Mouse (Mus musculus) mouse embryonic stem cell (cell line): ENCODE results near the gene Klhl32.

Experiments used
- in situ Hi-C, 2 experiments: fragments of 300-500 bp; cut with MboI; formaldehyde crosslinking; loops; 1 replicate in 1 of 2; 3 replicates in 1 of 2; pipeline ENCODE4 v1.14.3; 2019 to 2020; ENCODE audit warnings: low sequenced_read_pairs in 2 of 2, low pct_unique_long_range_greater_than_20kb in 1 of 2, mixed read lengths in 1 of 2; ENCODE audit not compliant: unreplicated experiment in 1 of 2

Gene Klhl32

DNA sequence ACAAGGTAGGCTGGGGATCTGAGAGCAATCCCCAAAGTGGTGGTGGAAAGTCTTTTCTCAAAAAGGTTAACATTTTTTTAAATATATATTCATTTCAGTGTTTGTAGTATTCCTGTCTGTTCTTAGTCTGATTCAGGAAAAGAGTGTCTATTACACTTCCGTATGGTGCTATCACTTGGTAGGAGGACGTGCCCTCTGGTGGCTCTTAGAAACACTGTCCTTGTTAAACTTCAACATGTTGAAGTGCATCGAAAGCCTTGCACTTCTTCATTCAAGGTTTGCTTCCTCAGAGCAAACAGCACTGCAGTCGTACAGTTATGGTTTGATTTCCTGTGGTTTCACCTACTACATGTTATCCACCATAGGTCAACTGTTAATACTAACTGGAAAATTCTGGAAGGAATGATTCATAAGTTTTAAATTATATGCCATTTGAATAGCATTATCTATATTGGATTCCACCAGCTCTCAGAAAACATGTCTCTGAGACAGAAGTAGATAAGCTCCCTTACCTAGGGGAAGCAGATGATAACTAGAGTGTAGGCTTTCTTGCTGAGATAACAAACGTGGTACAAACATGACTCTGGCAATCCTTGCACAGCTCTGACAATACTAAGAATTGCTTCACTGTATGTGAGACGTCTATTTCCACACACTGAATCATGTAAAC lies 253.8 kb downstream of the Klhl32 start:
- in situ Hi-C loops = no loop called here

DNA sequence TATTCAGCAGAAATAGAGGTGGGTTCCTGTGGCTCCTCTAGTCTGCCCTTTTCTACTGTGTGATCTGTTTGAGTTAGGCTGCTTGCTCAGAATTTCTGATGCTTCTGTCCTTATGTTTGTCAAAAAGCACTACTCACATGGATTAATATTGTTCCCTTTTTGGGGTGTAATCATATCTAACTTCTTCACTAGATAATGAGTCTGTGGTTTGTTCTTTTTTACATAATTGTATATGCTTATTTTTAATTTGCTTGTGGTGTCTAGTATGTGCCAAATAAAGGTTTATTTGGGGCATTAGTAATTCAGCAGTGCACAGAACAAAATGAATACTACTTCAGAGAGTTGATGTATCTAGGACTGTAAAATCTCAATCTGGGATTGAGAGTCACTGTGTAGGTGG lies 256.1 kb downstream of the Klhl32 start:
- in situ Hi-C loops = no loop called here

DNA sequence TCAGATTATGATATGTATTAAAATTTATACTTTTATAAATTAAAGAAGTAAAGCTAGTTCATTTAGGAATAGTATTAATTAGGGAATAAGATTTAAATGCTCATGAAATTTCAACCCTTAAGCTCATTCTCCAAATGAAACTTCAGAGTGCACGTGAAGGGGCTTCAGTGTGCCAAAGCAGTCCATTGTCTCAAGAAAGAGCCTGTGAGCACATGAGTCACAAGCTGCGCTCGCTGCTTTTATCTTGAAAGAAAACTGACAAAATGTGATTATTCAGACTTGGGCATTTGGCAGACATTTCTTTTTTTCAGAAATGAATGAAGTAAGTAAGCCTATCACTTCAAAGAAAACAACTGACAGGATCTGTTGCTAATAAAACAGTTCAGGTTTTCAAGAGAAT lies 266.9 kb downstream of the Klhl32 start:
- in situ Hi-C loops = no loop called here

DNA sequence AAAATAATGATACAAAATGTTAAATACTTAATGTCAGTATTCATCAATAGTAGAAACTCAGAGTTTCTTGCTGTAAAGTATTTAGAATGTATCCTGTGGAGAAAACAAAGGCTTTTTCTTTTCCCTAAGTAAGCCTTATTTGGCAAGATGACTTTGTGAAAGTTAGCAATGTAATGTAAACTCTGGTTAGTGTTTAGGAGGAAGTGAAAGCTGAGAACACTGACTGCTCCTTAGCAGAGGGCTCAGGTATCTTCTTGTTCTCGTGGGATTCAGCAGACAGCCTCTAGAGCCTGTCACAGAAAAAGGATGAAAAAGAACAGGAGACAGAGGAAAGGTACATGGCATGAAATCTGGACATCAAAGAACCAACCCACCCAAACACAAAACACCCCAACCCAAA lies 268.6 kb downstream of the Klhl32 start:
- in situ Hi-C loops = no loop called here

DNA sequence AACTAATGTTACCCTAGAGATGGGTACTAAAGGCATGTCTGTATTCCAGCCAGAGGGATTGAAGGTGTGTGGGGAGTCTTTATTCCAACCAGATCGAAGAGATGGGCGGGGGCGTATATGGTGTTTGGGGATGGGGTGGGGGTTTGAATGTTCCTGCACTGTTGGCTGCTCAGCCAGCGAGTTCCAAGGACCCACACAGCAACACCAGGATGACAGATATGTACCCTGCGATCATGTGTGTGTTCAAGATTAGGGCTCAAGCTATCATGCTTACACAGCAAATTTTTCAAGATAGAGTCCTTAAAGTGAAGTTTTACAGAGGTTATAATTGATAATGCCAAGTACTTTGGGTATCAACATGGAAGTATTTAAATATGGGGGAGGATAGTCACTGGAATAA lies 273.3 kb downstream of the Klhl32 start:
- in situ Hi-C loops = no loop called here

DNA sequence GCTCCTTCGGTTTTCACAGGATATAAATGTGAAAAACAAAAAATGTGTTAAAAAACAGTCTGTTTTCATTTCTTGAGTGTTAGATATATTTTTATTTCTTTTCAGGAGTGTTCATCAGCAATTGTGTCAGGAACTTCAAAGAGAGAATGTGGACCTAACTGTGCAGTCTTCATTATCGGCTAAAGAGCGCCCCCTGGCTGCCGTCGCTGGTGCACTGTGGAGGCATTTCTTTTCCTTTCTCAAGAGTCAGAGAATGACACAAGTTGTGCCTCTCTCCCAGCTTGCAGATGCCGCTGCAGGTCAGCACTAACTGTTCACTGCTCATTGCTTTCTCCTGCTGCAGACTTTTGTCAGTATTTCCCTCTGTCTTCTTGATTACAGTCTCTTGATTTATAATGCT lies 276.6 kb downstream of the Klhl32 start:
- in situ Hi-C loops = no loop called here

DNA sequence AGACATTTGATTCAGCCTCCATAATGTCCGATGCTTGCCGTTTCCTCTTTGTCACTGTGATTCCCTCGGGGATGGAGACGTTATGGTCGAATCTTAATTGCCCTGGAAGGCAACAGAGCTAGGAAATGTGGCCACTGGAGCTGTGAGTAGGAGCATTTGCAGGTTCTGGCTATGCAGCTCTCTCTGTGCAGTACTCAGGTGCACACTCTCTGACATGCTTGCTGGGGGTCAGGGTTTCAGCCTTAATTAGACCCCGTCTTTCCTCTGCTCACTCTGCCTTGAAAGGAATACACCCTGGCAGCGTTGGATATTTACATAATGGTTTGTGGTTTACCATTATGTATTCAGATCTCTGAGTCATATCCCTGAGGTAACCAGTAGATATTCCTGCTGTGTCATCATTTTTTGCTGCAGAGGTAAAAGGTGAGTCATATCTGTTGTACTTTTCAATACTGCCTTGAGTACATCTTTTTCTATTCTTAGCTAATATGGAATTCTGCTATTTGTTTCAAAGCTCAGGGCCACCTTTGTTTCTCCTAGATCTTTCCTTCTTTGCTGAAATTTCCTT lies 281.9 kb downstream of the Klhl32 start:
- in situ Hi-C loops = no loop called here

DNA sequence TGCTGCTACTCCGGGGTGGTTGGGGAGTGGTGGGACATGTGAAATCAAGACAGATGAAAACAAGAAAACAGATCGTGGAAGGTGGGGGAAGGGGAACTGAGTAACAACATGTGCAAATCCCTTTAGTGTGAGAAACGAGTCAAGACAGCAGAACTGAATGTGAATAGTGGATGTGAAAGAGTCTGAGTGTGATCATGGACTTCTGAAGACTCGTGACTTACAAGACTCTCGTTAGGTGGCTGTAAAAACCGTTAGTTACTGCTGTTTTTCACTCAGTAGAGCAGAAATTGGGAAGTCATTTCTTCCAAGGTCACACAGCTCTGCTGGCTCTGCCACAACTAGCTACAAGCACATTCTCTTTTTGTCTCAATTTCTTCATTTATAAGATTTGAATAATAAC lies 282.9 kb downstream of the Klhl32 start:
- in situ Hi-C loops = no loop called here
